Mouse (Mus musculus) lung, adult 2 months (tissue): Measurements from ENCODE around the gene P2ry12.

ENCODE experiments used
- CTCF ChIP-seq: fragments of 200-500 bp; IDR thresholded peaks from 2 replicates; pipeline ENCODE4 v1.5.1; 2011; ENCODE audit warnings: mild to moderate bottlenecking, low read length, control low read depth; ENCODE audit not compliant: insufficient read depth
- POLR2A ChIP-seq: fragments of 200-500 bp; IDR thresholded peaks from 2 replicates; pipeline ENCODE4 v1.6.1; 2011; ENCODE audit warnings: low read depth, mild to moderate bottlenecking, control low read depth, low read length, borderline replicate concordance; ENCODE audit errors: extremely low read depth

GRCm38 (mm10) chr3:59262704-59263103 lies at the start of gene P2ry12:
- TF ChIP-seq POLR2A (no peak), CTCF (no peak)
